Mouse (Mus musculus): ENCODE results near the gene Stxbp5.
"Not testable (repeated sequence)": the region's sequence is repeated elsewhere in the genome, so short reads cannot be mapped to it uniquely, and the experiment has no call there.

Stxbp5 gene

DNA sequence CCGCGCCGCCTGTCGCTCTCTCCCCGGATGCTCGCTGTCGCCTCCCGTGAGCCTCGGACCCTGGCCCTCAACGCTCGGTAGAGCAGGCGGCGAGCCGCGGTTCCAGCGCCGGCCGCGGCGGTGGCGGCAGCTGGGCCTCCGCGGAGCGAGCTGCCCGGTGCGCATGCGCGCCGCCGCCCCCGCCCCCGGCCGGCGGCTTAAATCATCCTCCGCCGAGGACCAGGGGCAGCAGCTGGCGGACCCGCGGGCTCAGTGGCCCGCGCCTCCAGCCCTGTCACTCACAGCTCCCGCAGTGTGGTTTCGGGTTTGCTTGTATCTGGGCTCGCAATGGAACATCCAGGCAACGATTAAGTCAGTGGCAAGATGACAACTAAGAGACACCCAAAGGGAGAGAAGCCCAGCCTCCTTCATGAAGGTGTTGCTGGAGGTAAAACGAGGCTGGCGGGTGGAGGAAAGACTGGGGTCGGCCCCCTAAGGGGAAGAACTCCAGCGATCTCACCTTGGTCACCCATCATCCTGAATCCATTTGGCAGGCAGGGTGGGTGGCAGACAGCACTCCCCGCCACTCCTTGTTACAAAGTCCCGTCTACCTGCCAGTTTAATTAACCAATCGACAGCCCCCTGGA lies at the start of gene Stxbp5:
Stxbp5 (minus strand) TSS at position 9 of the 626 bp plus-strand sequence.
- peak; percentile 95 for DNase-seq (ENCODE audit: low spot score)

DNA sequence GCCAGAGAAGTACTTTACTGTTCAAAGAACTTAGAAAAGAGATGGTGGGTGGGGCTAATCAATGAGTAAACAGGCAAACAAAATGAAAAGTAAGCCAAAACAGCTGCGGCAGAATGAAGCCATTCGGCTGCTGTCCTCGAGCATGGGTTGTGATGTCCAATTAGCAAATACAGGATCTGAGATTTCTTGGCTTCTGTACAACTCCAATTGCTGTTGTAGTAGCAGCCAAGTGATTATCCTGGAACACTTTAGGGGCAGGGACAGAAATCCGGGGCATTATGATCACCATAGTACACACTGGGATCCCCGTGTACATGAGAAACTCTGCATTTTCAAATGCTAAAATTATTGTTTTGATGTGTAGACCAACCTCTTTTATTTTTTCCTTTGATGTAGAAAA lies 11.5 kb upstream of the Stxbp5 start:
- DNase-seq (ENCODE audit: low spot score), result no peak

DNA sequence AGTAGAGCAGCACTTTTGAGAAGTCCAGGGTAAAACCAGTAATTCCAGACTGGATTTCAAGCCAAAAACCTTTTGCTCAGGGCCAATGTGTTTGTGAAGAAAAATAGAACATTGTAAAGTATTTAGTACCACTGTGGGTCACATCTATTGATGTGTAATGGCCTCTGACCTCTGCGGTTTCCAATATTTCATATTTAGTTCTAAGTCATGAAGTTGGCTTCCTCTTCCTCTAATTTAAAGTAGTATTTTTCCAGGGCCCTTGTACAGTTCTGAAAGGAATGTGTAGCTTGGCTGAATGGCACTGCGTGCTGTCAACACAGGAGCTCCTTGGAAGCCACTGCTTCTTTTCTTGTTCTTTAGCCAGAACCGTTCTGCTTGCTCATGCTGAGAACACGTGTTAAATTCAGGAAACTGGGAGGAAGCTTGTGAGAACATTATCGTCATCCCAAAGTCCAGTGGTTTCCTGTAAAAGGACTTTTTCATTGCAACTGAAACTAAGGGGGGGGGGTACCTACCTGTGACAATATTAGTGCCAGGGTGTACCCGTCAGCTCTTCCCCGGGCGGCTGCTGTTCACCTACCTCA lies 7.1 kb upstream of the Stxbp5 start:
- no peak for DNase-seq (ENCODE audit: low spot score)

DNA sequence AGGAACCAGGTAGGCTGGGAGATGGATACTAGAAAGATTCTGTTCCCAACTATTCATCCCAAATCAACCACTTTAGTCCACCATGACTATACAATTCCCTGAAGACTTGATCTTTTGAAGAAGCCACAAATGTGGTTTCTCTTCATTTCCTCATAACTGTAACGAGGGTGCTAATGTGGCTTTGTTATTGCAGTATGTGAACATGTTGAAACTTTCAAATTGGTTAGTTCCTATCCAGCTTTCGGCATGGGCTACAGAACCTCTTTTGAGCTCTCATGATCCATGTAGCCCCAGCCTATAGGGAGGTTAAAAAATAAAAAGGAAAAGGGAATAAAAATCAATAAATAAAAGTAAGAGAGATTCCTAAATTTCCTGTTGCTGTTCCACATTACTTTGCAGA lies 6.6 kb upstream of the Stxbp5 start:
- no peak for DNase-seq (ENCODE audit: low spot score)

DNA sequence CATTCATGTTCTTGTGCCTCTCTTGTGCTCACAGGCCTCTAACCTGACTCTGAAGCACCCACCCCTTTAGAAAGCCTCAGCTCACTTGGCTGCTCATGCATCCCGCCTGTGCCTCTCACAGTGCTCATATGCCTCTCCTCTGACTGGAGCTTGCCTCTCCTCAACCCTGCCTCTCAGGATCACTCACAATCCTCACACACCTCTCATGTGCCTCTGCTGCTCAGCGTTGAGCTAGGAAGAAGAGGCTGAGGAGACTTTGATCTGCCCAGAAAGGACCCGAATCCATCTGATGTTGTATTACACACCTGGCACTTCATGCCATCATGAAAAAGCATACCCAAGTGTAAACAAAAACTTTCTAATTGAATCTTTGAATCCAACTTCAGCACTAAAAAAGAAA lies 5.3 kb upstream of the Stxbp5 start:
- DNase-seq (ENCODE audit: low spot score), result peak; percentile 38

DNA sequence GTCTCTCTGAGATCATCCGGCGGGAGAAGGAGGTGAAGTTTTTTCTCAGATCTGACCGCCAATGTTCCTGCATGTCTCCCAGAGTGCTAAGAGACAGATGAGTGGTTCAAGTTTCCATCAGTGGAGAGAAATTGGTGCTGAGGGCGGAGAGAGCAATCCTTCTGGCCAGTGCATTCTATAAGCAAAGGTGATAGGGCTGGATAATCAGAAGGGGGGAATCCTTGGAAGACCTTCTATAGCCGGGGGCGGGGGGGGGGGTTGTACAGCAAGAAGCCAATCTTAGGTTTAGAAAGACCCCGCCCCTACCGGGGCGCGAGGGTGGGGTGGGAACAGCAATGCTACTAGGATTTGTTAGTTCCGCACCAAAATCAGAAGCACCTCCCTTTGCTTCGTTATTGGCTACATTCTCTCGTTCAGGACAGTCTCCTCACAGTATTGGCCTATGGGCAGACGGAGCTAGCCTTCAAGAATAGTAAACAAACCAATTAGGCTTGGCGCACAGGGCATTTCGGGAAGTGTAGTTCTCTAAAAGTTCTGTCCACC lies 889 bp upstream of the Stxbp5 start:
- DNase-seq (ENCODE audit: low spot score), result peak; percentile 97

DNA sequence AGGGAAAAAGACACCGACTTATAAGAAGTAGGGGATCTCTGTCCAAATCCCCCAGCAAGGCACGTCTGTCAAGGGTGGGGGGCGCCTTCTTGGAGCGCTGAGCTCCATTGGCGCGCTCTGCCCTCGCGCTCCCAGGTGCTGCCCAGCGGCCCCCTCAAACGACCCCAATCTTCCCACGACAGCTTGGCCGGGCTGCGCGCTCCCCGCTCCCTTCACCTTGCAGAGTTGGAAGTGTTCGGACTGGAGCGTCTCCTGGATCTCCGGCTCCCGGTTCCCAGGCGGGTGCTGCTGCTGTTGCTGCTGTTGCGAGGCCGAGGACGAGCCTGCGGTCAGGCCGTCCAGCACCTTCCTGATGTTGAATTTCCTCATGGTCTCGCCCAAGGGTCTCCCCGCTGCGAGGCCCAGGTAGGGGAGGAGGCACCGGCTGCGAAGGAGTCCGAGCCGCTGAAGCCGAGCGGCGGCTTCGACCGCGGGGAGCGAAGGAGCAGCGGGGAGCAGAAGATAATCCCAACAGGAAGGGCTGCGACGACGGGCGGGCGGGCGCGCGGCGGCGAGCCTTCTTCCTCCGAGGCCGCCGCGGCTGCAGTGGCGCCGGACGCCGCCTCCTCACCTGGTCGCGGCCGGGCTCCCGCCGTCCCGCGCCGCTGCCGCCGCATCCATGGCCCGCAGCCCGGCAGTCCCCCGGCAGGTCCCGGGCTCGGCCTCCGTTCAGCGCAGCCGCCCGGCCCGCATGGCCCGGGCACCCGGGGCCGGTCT lies 386 bp downstream of the Stxbp5 start:
- DNase-seq (ENCODE audit: low spot score), result peak; percentile 71

DNA sequence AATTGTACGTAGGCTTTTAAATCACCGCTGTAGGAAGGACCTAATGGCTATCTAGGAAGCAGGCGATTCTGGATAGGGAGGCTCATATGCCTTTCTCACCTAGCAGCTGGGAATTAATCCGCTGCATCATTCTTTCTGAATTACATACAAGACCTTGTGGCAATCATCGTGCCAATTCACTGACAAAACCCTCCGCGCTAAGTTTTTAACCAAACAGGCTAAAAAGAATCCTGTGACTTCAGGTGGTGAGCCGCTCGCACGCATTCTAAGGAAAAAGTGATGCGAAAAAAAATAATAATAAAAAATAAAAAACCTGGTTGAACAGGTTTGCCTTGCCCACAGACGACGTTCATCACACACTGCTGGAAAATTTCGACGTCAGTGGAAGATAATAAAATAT lies 1.1 kb downstream of the Stxbp5 start:
- DNase-seq (ENCODE audit: low spot score), result peak; percentile 37

DNA sequence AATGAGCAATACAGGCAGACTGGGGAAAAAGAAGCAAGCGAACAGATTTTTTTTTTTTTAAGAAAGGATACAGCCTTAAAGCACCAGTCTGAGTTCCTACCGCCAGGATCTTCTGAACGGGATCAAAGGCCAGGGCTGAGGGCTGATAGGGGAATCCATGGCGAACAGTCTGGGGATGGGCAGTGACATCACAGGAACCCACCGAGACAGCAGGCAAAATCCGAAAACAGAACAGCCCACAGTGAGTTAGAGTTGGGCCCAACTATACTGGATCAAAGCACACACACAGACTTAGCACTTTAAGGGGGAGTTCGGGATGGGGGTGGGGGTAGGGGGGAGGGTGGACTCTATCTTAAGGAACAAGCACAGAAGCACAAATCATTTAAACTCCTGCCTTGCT lies 1.8 kb downstream of the Stxbp5 start:
- no peak for DNase-seq (ENCODE audit: low spot score)

DNA sequence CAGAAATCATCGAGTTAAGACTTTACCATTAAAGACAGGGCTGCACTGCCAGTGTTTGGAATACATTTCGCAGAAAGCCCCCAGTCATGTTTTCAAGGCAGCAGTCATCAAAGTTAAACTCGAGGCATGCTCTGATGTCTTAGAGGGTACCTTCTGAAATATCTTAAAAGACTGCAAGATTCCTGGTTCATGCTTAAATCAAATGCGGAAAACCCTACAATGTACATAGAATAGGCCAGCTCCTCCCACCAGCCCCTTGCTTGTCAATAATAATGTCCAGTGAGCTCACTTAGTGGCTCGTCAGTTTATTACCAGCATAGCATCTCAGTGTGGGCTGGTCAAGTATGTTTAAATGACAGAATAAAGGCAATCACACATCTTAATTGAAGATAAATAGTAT lies 3.0 kb downstream of the Stxbp5 start:
- DNase-seq (ENCODE audit: low spot score), result no peak

DNA sequence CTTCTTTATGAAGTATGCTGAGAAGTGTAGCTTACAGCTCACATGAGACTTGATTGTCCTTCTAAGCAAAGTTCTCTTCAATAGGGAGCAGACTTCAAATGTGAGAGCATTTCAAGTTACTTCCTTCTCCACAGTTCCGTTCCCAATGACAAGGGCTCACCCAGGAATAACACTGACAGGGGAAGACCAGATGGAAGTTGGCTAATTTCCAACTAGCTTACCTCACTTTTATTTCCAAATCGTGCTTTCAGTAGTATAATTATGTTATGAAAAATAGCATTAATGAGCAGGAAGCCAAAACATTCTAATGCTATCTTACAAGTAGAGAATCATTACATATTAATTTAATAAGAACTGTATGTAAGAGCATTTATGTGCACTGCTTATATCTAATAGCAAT lies 7.3 kb downstream of the Stxbp5 start:
- peak; percentile 43 for DNase-seq (ENCODE audit: low spot score)

DNA sequence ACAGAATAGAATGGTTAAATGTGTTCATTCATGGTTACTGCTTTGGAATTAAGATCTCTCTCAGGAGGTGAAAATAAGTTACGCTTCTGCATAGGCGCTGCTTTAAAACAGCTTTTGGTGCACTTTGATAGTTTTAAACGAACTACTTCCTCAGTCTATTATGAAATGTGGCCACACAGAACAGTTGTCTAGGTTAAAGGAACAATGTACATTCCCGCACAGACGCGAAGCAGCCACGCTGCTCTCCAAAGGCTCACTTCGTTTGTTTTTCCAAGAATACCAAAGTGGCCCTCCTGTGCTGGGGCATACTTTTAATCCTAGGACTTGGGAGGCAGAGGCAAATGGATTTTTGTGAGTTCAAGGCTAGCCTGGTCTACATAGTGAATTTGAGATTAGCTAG lies 11.2 kb downstream of the Stxbp5 start:
- DNase-seq (ENCODE audit: low spot score), result no peak

DNA sequence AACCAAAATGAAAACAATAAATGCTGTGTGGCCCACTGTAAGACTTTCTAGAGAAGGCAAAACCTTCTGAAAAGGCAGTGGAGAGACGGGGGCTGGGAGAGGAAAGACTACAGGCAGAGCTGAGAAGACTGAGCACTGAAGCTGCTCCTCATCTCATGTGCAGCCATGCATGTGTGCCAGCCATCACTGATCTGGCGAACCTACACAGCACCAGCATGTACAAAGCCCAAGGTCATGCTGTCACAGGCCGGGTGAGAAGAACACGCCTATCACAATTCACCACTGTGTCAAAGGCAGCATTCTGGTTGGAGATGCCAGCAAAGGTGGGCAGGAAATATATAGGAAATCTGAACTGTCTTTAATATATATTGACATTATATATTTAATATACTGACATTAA lies 12.2 kb downstream of the Stxbp5 start:
- no peak for DNase-seq (ENCODE audit: low spot score)

DNA sequence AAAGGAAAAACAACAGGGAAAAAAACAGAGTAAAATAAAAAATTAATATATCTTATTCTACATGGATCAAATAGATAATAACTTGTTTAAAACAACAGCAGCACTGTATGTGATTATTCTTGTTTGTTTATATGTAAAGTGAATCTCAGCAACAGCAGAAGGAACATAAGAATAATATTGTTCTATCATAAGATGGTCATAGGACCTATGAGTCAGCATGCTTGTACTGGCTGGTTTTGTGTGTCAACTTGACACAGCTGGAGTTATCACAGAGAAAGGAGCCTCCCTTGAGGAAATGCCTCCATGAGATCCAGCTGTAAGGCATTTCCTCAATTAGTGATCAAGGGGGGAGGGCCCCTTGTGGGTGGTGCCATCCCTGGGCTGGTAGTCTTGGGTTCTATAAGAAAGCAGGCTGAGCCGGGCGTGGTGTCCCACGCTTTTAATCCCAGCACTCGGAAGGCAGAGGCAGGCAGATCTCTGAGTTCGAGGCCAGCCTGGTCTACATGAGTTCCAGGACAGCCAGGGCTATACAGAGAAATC lies 19.0 kb downstream of the Stxbp5 start:
- DNase-seq (ENCODE audit: low spot score), result not testable (repeated sequence)

DNA sequence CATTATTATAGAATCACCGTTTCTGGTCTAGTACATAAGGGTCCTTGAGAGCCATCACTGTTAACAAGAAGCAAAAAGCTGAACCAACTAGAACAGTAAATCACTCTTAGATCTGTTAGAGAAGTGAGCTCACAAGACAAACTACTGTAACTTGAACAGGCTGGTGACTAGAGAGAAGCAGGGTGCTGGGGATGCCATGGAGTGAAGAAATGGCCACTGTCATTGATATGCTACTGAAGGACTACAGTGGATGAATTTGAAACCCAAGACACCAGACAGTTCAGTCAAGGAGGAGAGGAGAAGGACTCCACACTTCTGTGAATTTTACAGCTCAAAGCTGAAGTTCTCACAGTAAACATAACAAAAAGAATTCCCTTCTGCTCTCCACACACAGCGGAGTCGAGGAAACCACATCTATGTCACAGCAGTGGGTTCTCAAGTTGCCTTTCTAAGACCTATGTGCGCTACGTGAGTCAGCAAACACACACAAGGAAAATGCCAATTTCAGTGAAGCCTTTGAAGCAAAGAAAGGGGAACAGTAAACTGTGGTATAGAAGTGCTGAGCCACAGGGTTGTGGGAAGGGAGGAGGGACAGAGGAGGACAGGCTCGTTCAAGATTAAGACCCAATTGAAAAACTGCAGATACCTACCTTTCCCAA lies 20.7 kb downstream of the Stxbp5 start:
- no peak for DNase-seq (ENCODE audit: low spot score)

DNA sequence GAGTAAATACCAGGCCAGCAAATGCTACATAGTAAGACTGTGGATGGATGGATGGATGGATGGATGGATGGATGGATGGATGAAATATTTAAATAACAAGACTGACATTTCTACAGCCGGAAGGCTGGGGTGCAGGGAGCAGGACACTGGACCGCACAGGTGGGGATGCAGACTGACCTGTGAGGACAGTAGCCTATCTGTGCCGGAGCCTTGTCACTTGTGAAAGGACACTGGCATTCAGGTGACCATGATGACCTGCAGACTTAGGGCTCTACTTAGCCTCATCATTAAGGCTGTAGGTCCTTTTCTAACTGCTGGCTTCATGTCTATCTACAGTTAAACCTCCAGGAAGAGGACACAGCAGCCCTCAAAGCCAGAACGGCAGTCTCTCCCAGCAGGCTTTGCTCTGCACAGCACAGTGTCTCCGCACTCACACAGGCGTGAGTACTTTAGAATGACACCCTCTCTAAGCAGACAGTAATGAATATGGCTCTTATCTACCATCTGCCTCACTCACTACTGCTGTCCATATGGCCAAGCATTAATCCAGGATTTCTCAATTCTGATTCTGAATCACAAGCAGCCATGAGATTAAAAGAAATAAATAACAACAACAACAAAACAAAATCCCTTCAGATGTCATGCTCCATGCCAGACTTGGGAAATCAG lies 21.9 kb downstream of the Stxbp5 start:
- no peak for DNase-seq (ENCODE audit: low spot score)

DNA sequence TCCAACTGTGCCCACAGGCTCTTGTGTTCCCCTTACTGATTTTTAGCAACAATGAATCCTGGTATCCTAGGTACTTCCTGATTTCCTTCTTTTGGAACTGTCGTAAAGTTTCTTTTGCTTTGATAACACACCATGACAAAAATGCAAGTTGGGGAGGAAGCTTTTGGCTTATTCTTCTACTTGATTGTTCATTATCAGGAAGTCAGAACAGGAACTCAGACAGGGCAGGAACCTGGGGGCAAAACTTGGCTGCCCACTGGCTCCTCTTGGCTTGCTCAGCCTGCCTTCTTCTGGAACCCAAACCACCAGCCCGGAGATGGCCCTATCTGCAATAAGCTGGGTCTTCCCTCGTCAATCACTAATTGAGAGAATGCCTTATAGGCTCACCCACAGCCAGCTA lies 25.0 kb downstream of the Stxbp5 start:
- DNase-seq (ENCODE audit: low spot score), result no peak

DNA sequence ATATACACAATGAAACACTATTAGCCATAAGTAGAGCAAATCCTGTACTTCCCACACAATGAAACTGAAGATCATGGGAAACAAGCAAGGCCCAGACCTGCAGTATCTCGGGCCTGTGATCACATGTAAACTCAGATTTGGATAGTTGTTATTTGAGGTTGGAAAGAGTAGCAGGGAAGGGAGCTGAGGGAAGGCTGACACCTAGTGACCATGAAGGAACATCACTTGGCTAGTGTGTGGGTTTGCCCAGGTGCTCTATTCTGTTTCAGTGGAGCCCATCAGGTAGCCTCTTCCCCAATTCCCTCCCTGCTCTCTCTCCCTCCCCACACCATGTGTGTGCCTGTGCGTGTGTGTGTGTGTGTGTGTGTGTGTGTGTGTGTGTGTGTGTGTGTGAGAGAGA lies 28.7 kb downstream of the Stxbp5 start:
- DNase-seq (ENCODE audit: low spot score), result peak; percentile 42

DNA sequence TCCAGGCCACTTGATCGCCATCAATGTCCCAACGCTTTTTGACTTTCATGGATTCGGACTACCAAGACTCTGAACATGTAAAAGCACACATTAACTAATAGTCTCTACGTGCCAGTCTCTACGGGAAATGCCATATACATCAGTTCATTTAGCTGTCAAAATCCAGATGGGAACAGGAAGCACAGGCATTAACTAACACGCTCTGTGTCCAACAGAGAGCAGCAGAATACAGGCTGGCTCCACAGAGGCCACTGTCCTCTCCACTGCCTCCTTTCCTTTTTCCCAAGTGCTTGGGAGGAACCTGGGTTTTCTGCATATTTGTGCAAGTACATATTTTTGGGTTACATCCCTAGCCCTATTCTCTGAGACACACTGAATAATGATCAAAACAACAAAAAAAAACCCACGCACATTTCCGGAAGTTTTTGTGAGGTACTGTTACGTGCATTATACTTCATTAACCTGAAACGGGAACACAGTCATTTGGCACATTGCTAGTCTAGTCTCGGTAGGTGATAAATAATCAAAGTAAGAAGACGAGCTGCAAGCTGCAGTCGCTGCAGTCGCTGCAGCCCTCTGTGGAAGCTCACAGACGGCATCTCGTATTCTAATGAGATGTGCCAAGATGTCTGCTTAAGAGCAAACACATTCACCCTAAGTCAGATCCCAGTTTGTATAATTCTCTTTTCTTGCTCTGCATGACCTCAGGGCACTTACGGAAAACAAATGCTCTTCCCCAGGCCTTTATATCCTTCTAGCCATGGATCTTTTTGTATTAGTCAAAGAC lies 33.9 kb downstream of the Stxbp5 start:
- DNase-seq (ENCODE audit: low spot score), result no peak

DNA sequence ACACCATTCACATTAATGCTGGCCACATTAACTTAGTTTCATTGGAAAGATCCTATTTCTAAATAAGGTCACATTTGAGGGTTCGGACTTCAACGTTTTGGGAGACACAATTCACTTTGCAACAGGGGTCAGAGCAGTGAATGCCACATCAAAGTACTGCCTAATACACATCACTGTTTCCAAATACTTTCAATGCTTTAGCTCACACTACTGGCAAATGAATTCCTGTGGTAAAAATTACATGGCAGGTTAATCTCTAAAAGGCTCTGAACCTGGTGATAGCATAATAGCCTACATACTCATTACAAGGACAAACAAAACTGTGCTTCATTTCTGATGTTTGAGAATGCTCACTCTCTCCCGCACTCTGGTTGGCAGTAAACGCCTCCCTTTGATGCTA lies 40.9 kb downstream of the Stxbp5 start:
- DNase-seq (ENCODE audit: low spot score), result no peak

DNA sequence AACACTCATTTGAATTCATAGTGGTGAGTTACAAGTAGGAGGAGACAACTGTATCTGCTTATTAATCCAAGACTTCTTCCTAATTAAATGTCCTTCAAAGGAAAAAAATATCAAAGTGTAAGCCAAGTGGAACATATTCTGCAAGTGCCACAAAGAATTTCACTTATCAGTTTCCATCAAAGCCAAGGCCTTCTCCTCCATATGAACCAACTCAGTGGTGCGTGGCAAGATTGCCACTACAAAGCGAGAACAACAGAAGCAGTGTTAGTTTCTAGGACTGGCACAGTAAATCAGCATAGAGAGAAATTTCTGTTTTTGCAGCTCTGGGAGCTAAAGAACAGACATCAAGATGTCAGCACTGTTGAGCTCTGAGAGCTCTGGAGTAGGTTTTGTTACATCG lies 41.4 kb downstream of the Stxbp5 start:
- no peak for DNase-seq (ENCODE audit: low spot score)
